Mouse (Mus musculus) MN1 (cell line): ENCODE results near the gene Ndufaf3.

Experiments used
- DNase-seq: peaks from one replicate; pipeline ENCODE4 v3.0.0-alpha.2; 2016; ENCODE audit warnings: low spot score

The Ndufaf3 gene

GRCm38 (mm10) chr9:108517931-108518332, 49.3 kb downstream of the Ndufaf3 start:
- DNase-seq, result peak; percentile 70

- peak; percentile 87 for DNase-seq
Measured at GRCm38 (mm10) chr9:108517253-108517930, 49.8 kb downstream of the Ndufaf3 start.

DNA sequence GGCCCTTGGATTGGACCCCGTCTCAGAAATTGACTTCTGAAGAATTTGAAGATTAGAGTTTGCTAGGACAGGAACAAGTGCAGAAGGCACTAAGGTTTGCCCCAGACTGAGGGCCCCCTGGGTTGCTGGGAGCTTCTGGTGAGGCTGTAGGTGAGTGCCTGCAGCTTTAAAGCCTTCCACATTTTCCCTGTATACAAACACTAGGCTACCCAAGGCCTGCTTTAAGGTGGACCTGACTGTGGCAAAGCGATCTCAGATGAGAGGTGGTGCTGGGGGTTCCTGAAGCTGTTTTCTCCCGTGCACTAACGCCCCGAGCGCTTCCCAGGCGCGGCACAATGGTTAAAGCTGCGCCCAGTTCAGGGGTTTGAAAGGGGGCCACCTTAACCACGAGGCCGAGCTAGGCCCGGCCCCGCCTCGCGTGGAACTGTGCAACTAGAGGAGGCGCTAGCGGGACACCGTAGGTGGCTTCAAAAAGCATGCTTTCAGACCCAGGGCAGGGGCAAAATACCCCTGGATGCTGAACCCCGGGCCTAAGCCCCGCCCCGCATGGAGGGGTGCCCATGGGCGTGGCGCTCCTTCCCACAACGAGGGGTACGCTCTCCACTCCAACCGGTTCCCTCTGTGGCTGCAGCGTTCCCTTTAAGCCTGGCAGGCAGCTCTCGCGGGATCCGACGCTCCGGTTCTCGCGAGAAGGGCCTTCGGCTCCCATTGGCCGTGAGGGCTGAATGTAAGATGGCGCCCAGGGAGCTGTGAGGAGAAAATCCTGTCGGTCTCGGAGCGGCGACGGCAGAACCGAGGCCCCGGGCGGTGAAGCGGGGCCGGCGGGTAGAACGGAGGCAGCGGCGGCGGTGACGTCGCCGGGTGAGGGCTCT, 50.6 kb downstream of the Ndufaf3 start, which contains the start of gene Qrich1:
Qrich1 (plus strand) TSS at position 427 of the 872 bp plus-strand sequence.
- peak; percentile 98 for DNase-seq
